Mouse (Mus musculus) lung, embryonic 16.5 days (tissue): ENCODE results near the gene 4930452B06Rik. TPM values are rescaled to one million over a fixed set of nuclear protein-coding genes. Genes with fewer than 3 reads are reported as not detected.
A peak's percentile ranks its signal among the peaks of the same experiment; 100 is the strongest.

Experiments
- ATAC-seq: fragments of 200-750 bp; cut with Nextera tagmentation; 2 replicates; pipeline ENCODE4 v1.8.0; 2017; ENCODE audit warnings: low read depth, mild to moderate bottlenecking, moderate library complexity
- H3K27ac ChIP-seq: fragments of 300-500 bp; sonication (generic); 2 replicates; pipeline ENCODE4 v1.5.1; 2014; ENCODE audit warnings: mild to moderate bottlenecking, control low read depth, low read length
- H3K27me3 ChIP-seq: fragments of 300-500 bp; sonication (generic); 2 replicates; pipeline ENCODE4 v1.6.1; 2014; ENCODE audit warnings: low read depth, low read length, mixed read lengths; ENCODE audit not compliant: control insufficient read depth, insufficient read depth
- H3K36me3 ChIP-seq: fragments of 300-500 bp; sonication (generic); 2 replicates; pipeline ENCODE4 v1.6.1; 2014; ENCODE audit warnings: low read length; ENCODE audit not compliant: control insufficient read depth, insufficient read depth
- H3K4me1 ChIP-seq: fragments of 300-500 bp; sonication (generic); replicated peaks from 2 replicates; pipeline ENCODE4 v1.6.1; 2014; ENCODE audit warnings: low read length, mixed read lengths; ENCODE audit not compliant: control insufficient read depth, insufficient read depth
- H3K4me2 ChIP-seq: fragments of 300-500 bp; sonication (generic); 2 replicates; pipeline ENCODE4 v1.6.1; 2014; ENCODE audit warnings: low read depth, low read length, control low read depth
- H3K4me3 ChIP-seq: fragments of 300-500 bp; sonication (generic); 2 replicates; pipeline ENCODE4 v1.5.1; 2014; ENCODE audit warnings: mild to moderate bottlenecking, low read length, control low read depth
- H3K9ac ChIP-seq: fragments of 300-500 bp; sonication (generic); 2 replicates; pipeline ENCODE4 v1.6.1; 2014; ENCODE audit warnings: low read length, control low read depth
- H3K9me3 ChIP-seq: fragments of 300-500 bp; sonication (generic); 2 replicates; pipeline ENCODE4 v1.6.1; 2016; ENCODE audit warnings: low read length; ENCODE audit not compliant: control insufficient read depth
- WGBS: fragments of 180-500 bp; shearing (Covaris S2); extraction: QIAGEN DNeasy Blood & Tissue Kit; methylation state at CpG from one replicate; pipeline ENCODE4 v1.1.7; 2014; 5-methylcytosine and 5-hydroxymethylcytosine counted together
- polyA plus RNA-seq: library from polyadenylated mRNA; unstranded; fragments of >200 nt; fragmentation: Nextera tagmentation; extraction: Ambion mirVana; gene quantifications from 2 replicates; pipeline ENCODE4 v1.2.1, GENCODE M21; 2015

Gene 4930452B06Rik
- 14.9 and 16.0 TPM in 2 replicates for polyA plus RNA-seq

GRCm38 (mm10) chr14:8665636-8666411, at the start of gene 4930452B06Rik:
Gene 4930452B06Rik, minus strand, starts transcription at chr14:8666240.
- WGBS, result under 1% methylated on average over 39 of the region's 45 CpGs
- Histone ChIP-seq H3K4me2 (peak within 1 kb of the TSS; percentile 86), H3K4me1 (peaks cover 2% of the 10 kb centered on the region; the same call in 1 of the 2 replicates), H3K9me3 (no peaks in the 10 kb centered on the region), H3K9ac (peak within 1 kb of the TSS; percentile 86), H3K36me3 (no peaks in the 10 kb centered on the region), H3K27me3 (no peaks in the 10 kb centered on the region), H3K27ac (peak within 1 kb of the TSS; percentile 77), H3K4me3 (peak within 1 kb of the TSS; percentile 59)
- peak; percentile 99 for ATAC-seq

GRCm38 (mm10) chr14:8712674-8713073, 46.6 kb upstream of the 4930452B06Rik start:
- no peak overlapping the region for H3K4me3 ChIP-seq
- no peaks in the 10 kb centered on the region for H3K36me3 ChIP-seq
- H3K27me3 ChIP-seq, result no peaks in the 10 kb centered on the region
- H3K9me3 ChIP-seq, result no peaks in the 10 kb centered on the region
- no peak overlapping the region for H3K27ac ChIP-seq
- no peak overlapping the region for H3K9ac ChIP-seq
- H3K4me2 ChIP-seq, result no peak overlapping the region
- no peak for ATAC-seq
- H3K4me1 ChIP-seq, result no peaks in the 10 kb centered on the region
- WGBS, result 90% methylated on average over 4 of the region's 4 CpGs

GRCm38 (mm10) chr14:8689451-8689850, 23.4 kb upstream of the 4930452B06Rik start:
- Histone ChIP-seq H3K4me2 (no peak overlapping the region), H3K27me3 (no peaks in the 10 kb centered on the region), H3K27ac (no peak overlapping the region), H3K9me3 (no peaks in the 10 kb centered on the region), H3K4me1 (no peaks in the 10 kb centered on the region), H3K9ac (no peak overlapping the region), H3K4me3 (no peak overlapping the region), H3K36me3 (no peaks in the 10 kb centered on the region)
- no peak for ATAC-seq
- 36% methylated on average over 1 of the region's 1 CpGs for WGBS

- no peak overlapping the region for H3K27ac ChIP-seq
- ATAC-seq, result peak; percentile 76
- WGBS, result 54% methylated on average over 1 of the region's 1 CpGs
- H3K4me1 ChIP-seq, result no peaks in the 10 kb centered on the region
- no peak overlapping the region for H3K4me3 ChIP-seq
- H3K36me3 ChIP-seq, result no peaks in the 10 kb centered on the region
- H3K9ac ChIP-seq, result no peak overlapping the region
- H3K9me3 ChIP-seq, result no peaks in the 10 kb centered on the region
- H3K27me3 ChIP-seq, result no peaks in the 10 kb centered on the region
- no peak overlapping the region for H3K4me2 ChIP-seq
These were observed 22.4 kb upstream of the 4930452B06Rik start for GRCm38 (mm10) chr14:8688462-8688861.

- no peak for ATAC-seq
- WGBS, result 91% methylated on average over 1 of the region's 1 CpGs
- no peaks in the 10 kb centered on the region for H3K4me1 ChIP-seq
- no peak overlapping the region for H3K4me2 ChIP-seq
- no peak overlapping the region for H3K9ac ChIP-seq
- no peak overlapping the region for H3K27ac ChIP-seq
- no peak overlapping the region for H3K4me3 ChIP-seq
- no peaks in the 10 kb centered on the region for H3K27me3 ChIP-seq
- no peaks in the 10 kb centered on the region for H3K36me3 ChIP-seq
- H3K9me3 ChIP-seq, result no peaks in the 10 kb centered on the region
These were observed 20.1 kb upstream of the 4930452B06Rik start for GRCm38 (mm10) chr14:8686185-8686584.

GRCm38 (mm10) chr14:8679896-8680295, 13.9 kb upstream of the 4930452B06Rik start:
- H3K9ac ChIP-seq, result no peak overlapping the region
- no peaks in the 10 kb centered on the region for H3K27me3 ChIP-seq
- H3K4me2 ChIP-seq, result no peak overlapping the region
- no peak for ATAC-seq
- no peak overlapping the region for H3K27ac ChIP-seq
- H3K9me3 ChIP-seq, result no peaks in the 10 kb centered on the region
- no peaks in the 10 kb centered on the region for H3K36me3 ChIP-seq
- H3K4me3 ChIP-seq, result no peak overlapping the region
- H3K4me1 ChIP-seq, result no peaks in the 10 kb centered on the region
- 90% methylated on average over 4 of the region's 4 CpGs for WGBS

- Histone ChIP-seq H3K36me3 (no peaks in the 10 kb centered on the region), H3K9me3 (no peaks in the 10 kb centered on the region), H3K9ac (no peak overlapping the region), H3K27me3 (no peaks in the 10 kb centered on the region), H3K4me3 (no peak overlapping the region), H3K4me2 (no peak overlapping the region), H3K27ac (no peak overlapping the region), H3K4me1 (no peaks in the 10 kb centered on the region; the same call in 1 of the 2 replicates)
- peak; percentile 74 for ATAC-seq
These were observed 5.7 kb downstream of the 4930452B06Rik start for GRCm38 (mm10) chr14:8660359-8660758.

GRCm38 (mm10) chr14:8641650-8642279, 24.3 kb downstream of the 4930452B06Rik start:
- Histone ChIP-seq H3K9ac (no peak overlapping the region), H3K4me2 (no peak overlapping the region), H3K4me1 (no peaks in the 10 kb centered on the region), H3K4me3 (no peak overlapping the region), H3K36me3 (no peaks in the 10 kb centered on the region), H3K9me3 (no peaks in the 10 kb centered on the region), H3K27me3 (no peaks in the 10 kb centered on the region), H3K27ac (peak overlapping the region; percentile 31)
- WGBS, result 70% methylated on average over 9 of the region's 9 CpGs
- peak; percentile 57 for ATAC-seq

GRCm38 (mm10) chr14:8632211-8632610, 33.8 kb downstream of the 4930452B06Rik start:
- ATAC-seq, result no peak
- H3K27me3 ChIP-seq, result no peaks in the 10 kb centered on the region
- no peaks in the 10 kb centered on the region for H3K36me3 ChIP-seq
- no peak overlapping the region for H3K4me2 ChIP-seq
- no peaks in the 10 kb centered on the region for H3K4me1 ChIP-seq
- no peaks in the 10 kb centered on the region for H3K9me3 ChIP-seq
- H3K4me3 ChIP-seq, result no peak overlapping the region
- no peak overlapping the region for H3K9ac ChIP-seq
- no peak overlapping the region for H3K27ac ChIP-seq
- WGBS, result 78% methylated on average over 6 of the region's 6 CpGs
